Mouse (Mus musculus) small intestine, adult 2 months (tissue): Measurements from ENCODE around the gene Ung. TPM values are rescaled to one million over a fixed set of nuclear protein-coding genes. Genes with fewer than 3 reads are reported as not detected.

ENCODE experiments used
- H3K27ac ChIP-seq: fragments of 200-500 bp; 2 replicates; pipeline ENCODE4 v1.5.1; 2012; ENCODE audit warnings: low read depth, low read length, control low read depth, inconsistent platforms; ENCODE audit not compliant: insufficient read depth
- H3K27me3 ChIP-seq: fragments of 200-500 bp; 2 replicates; pipeline ENCODE4 v1.6.1; 2012; ENCODE audit warnings: mild to moderate bottlenecking, moderate library complexity, low read length, inconsistent platforms; ENCODE audit not compliant: control insufficient read depth, insufficient read depth
- H3K36me3 ChIP-seq: fragments of 200-500 bp; 2 replicates; pipeline ENCODE4 v1.6.1; 2012; ENCODE audit warnings: mild to moderate bottlenecking, low read length, control low read depth, inconsistent platforms; ENCODE audit not compliant: control insufficient read depth, insufficient read depth
- H3K4me1 ChIP-seq: fragments of 200-500 bp; 2 replicates; pipeline ENCODE4 v1.6.1; 2012; ENCODE audit warnings: low read length, inconsistent platforms, mixed read lengths; ENCODE audit not compliant: control insufficient read depth, insufficient read depth, insufficient read length
- H3K4me3 ChIP-seq: fragments of 200-500 bp; 2 replicates; pipeline ENCODE4 v1.5.1; 2012; ENCODE audit warnings: low read depth, mild to moderate bottlenecking, control low read depth, inconsistent platforms, low read length, moderate library complexity
- CTCF ChIP-seq: fragments of 200-500 bp; IDR thresholded peaks from 2 replicates; pipeline ENCODE4 v1.5.1; 2012; ENCODE audit warnings: low read depth, mild to moderate bottlenecking, control low read depth, inconsistent platforms, low read length, moderate library complexity, mixed read lengths; ENCODE audit not compliant: insufficient replicate concordance, insufficient read length; ENCODE audit errors: extremely low read depth
- POLR2A ChIP-seq: fragments of 200-500 bp; IDR thresholded peaks from 2 replicates; pipeline ENCODE4 v1.6.1; 2012; ENCODE audit warnings: low read depth, mild to moderate bottlenecking, control low read depth, inconsistent platforms, low read length, moderate library complexity
- WGBS: fragments of 180-500 bp; shearing (Covaris S2); methylation state at CpG from one replicate; pipeline ENCODE4 v1.1.7; 2018; 5-methylcytosine and 5-hydroxymethylcytosine counted together
- polyA plus RNA-seq: library from polyadenylated mRNA; depleted of rRNA; stranded (reverse); fragments of >200 nt; gene quantifications from 2 replicates; pipeline ENCODE4 v1.2.3, GENCODE M21; 2012; rRNA removed

The Ung gene
- 4.8 and 6.7 TPM in 2 replicates for polyA plus RNA-seq

- no peaks in the 10 kb centered on the region for H3K36me3 ChIP-seq
- 1% methylated on average over 29 of the region's 29 CpGs for WGBS
- H3K4me3 ChIP-seq, result peak within 1 kb of the TSS; percentile 78
- peak within 1 kb of the TSS; percentile 61 for H3K27ac ChIP-seq
- TF ChIP-seq POLR2A (no peak), CTCF (no peak)
- no peaks in the 10 kb centered on the region for H3K27me3 ChIP-seq
- H3K4me1 ChIP-seq, result peaks cover 8% of the 10 kb centered on the region
These were observed at the start of gene Ung for GRCm38 (mm10) chr5:114130211-114130605. Gene Ung, plus strand, starts transcription at chr5:114130386.

GRCm38 (mm10) chr5:114085501-114085900 lies 44.7 kb upstream of the Ung start:
- TF ChIP-seq CTCF, result no peak
- TF ChIP-seq POLR2A, result no peak
- 73% methylated on average over 14 of the region's 14 CpGs for WGBS
- Histone ChIP-seq H3K27ac (no peak overlapping the region), H3K27me3 (no peaks in the 10 kb centered on the region), H3K4me3 (no peak overlapping the region), H3K36me3 (no peaks in the 10 kb centered on the region), H3K4me1 (no peaks in the 10 kb centered on the region)

GRCm38 (mm10) chr5:114087875-114088480 lies 42.2 kb upstream of the Ung start:
- peaks cover 4% of the 10 kb centered on the region; the same call in 1 of the 2 replicates for H3K4me1 ChIP-seq
- H3K4me3 ChIP-seq, result no peak overlapping the region
- H3K27ac ChIP-seq, result no peak overlapping the region
- H3K27me3 ChIP-seq, result 0 out of 2 replicates have a peak, but pooled peaks cover 8% of the 10 kb centered on the region
- 62% methylated on average over 12 of the region's 12 CpGs for WGBS
- H3K36me3 ChIP-seq, result no peaks in the 10 kb centered on the region
- TF ChIP-seq POLR2A (no peak), CTCF (no peak)

- no peak overlapping the region for H3K4me3 ChIP-seq
- 30% methylated on average over 7 of the region's 7 CpGs for WGBS
- no peak overlapping the region for H3K27ac ChIP-seq
- H3K27me3 ChIP-seq, result 0 out of 2 replicates have a peak, but pooled peaks cover 8% of the 10 kb centered on the region
- peaks cover 4% of the 10 kb centered on the region; the same call in 1 of the 2 replicates for H3K4me1 ChIP-seq
- no peaks in the 10 kb centered on the region for H3K36me3 ChIP-seq
- TF ChIP-seq CTCF, result no peak
- TF ChIP-seq POLR2A, result no peak
These were observed 39.7 kb upstream of the Ung start for GRCm38 (mm10) chr5:114090421-114091013.

- H3K27me3 ChIP-seq, result 0 out of 2 replicates have a peak, but pooled peaks cover 8% of the 10 kb centered on the region
- WGBS, result 4% methylated on average over 40 of the region's 40 CpGs
- H3K4me1 ChIP-seq, result peaks cover 4% of the 10 kb centered on the region; the same call in 1 of the 2 replicates
- TF ChIP-seq POLR2A, result no peak
- no peak for TF ChIP-seq CTCF
- no peak within 1 kb of the TSS for H3K4me3 ChIP-seq
- H3K27ac ChIP-seq, result no peak within 1 kb of the TSS
- no peaks in the 10 kb centered on the region for H3K36me3 ChIP-seq
These were observed 39.0 kb upstream of the Ung start, which contains the start of gene Svop for GRCm38 (mm10) chr5:114091057-114091807. Gene Svop, minus strand, starts transcription at chr5:114091570.

GRCm38 (mm10) chr5:114099709-114100389 lies 30.3 kb upstream of the Ung start:
- Histone ChIP-seq H3K4me1 (peaks cover 7% of the 10 kb centered on the region), H3K36me3 (0 out of 2 replicates have a peak, but pooled peaks cover 3% of the 10 kb centered on the region), H3K4me3 (peak overlapping the region; percentile 80), H3K27ac (no peak overlapping the region), H3K27me3 (no peaks in the 10 kb centered on the region)
- TF ChIP-seq POLR2A, result no peak
- 9% methylated on average over 37 of the region's 37 CpGs for WGBS
